Mouse (Mus musculus) inflammation-experienced regulatory T-cells, adult 6 months (primary cell): ENCODE results near the gene Lhfpl2. TPM values are rescaled to one million over a fixed set of nuclear protein-coding genes. Genes with fewer than 3 reads are reported as not detected.

Experiments
- ATAC-seq: one replicate; pipeline ENCODE4 v1.8.0; 2017
- polyA plus RNA-seq, 3 experiments: library from polyadenylated mRNA; unstranded; fragments of 100-300 nt; shearing (Covaris generic); gene quantifications; one replicate each; pipeline ENCODE4 v1.2.1; 2017

Lhfpl2 gene
- polyA plus RNA-seq, 3 experiments from 2014 or later, result not detected

- ATAC-seq, result no peak
Measured at GRCm38 (mm10) chr13:94066626-94067275, 9.2 kb downstream of the Lhfpl2 start.

GRCm38 (mm10) chr13:94068308-94068707 lies 10.7 kb downstream of the Lhfpl2 start:
- ATAC-seq, result no peak

GRCm38 (mm10) chr13:94069421-94070307 lies 12.1 kb downstream of the Lhfpl2 start:
- no peak for ATAC-seq

- no peak for ATAC-seq
Measured at GRCm38 (mm10) chr13:94070308-94070619, 12.7 kb downstream of the Lhfpl2 start.

GRCm38 (mm10) chr13:94070927-94071326 lies 13.3 kb downstream of the Lhfpl2 start:
- ATAC-seq, result no peak

- ATAC-seq, result no peak
Measured at GRCm38 (mm10) chr13:94073046-94073715, 15.6 kb downstream of the Lhfpl2 start.

GRCm38 (mm10) chr13:94073716-94074115 lies 16.1 kb downstream of the Lhfpl2 start:
- no peak for ATAC-seq

- no peak for ATAC-seq
Measured at GRCm38 (mm10) chr13:94075181-94075580, 17.6 kb downstream of the Lhfpl2 start.

GRCm38 (mm10) chr13:94077136-94078018 lies 19.8 kb downstream of the Lhfpl2 start:
- ATAC-seq, result no peak

- ATAC-seq, result no peak
Measured at GRCm38 (mm10) chr13:94083196-94083595, 25.6 kb downstream of the Lhfpl2 start.

- ATAC-seq, result no peak
Measured at GRCm38 (mm10) chr13:94084220-94085126, 26.9 kb downstream of the Lhfpl2 start.

- ATAC-seq, result no peak
Measured at GRCm38 (mm10) chr13:94086090-94086808, 28.7 kb downstream of the Lhfpl2 start.

GRCm38 (mm10) chr13:94087061-94087460 lies 29.5 kb downstream of the Lhfpl2 start:
- ATAC-seq, result no peak

- ATAC-seq, result no peak
Measured at GRCm38 (mm10) chr13:94088788-94089187, 31.2 kb downstream of the Lhfpl2 start.

- no peak for ATAC-seq
Measured at GRCm38 (mm10) chr13:94089286-94089685, 31.7 kb downstream of the Lhfpl2 start.

GRCm38 (mm10) chr13:94091366-94091765 lies 33.8 kb downstream of the Lhfpl2 start:
- no peak for ATAC-seq

GRCm38 (mm10) chr13:94094176-94094575 lies 36.6 kb downstream of the Lhfpl2 start:
- no peak for ATAC-seq

- ATAC-seq, result no peak
Measured at GRCm38 (mm10) chr13:94094625-94095024, 37.0 kb downstream of the Lhfpl2 start.

GRCm38 (mm10) chr13:94095202-94095601 lies 37.6 kb downstream of the Lhfpl2 start:
- ATAC-seq, result no peak

GRCm38 (mm10) chr13:94097667-94098066 lies 40.1 kb downstream of the Lhfpl2 start:
- no peak for ATAC-seq
